Mouse (Mus musculus) kidney, postnatal 0 days (tissue): ENCODE measurements around the gene F830045P16Rik. TPM values are rescaled to one million over a fixed set of nuclear protein-coding genes. Genes with fewer than 3 reads are reported as not detected.

Source experiments
- ATAC-seq: fragments of 200-750 bp; cut with Nextera tagmentation; replicated peaks from 2 replicates; pipeline ENCODE4 v1.8.0; 2017; ENCODE audit warnings: low read depth, moderate number of reproducible peaks, moderate TSS enrichment, moderate library complexity; ENCODE audit not compliant: low FRiP score
- DNase-seq: peaks from one replicate; pipeline ENCODE4 v3.0.0-alpha.2; 2016; ENCODE audit warnings: low spot score
- H3K27ac ChIP-seq: fragments of 300-500 bp; sonication (generic); 2 replicates; pipeline ENCODE4 v1.5.1; 2014; ENCODE audit warnings: mild to moderate bottlenecking
- H3K27me3 ChIP-seq: fragments of 300-500 bp; sonication (generic); 2 replicates; pipeline ENCODE4 v1.6.1; 2014; ENCODE audit warnings: low read length, mixed read lengths; ENCODE audit not compliant: insufficient read depth
- H3K36me3 ChIP-seq: fragments of 300-500 bp; sonication (generic); 2 replicates; pipeline ENCODE4 v1.6.1; 2014; ENCODE audit warnings: low read length, mixed read lengths; ENCODE audit not compliant: insufficient read depth
- H3K4me1 ChIP-seq: fragments of 300-500 bp; sonication (generic); replicated peaks from 2 replicates; pipeline ENCODE4 v1.6.1; 2014; ENCODE audit warnings: antibody characterized with exemption, low read length, mixed read lengths; ENCODE audit not compliant: insufficient read depth
- H3K4me2 ChIP-seq: fragments of 300-500 bp; sonication (generic); 2 replicates; pipeline ENCODE4 v1.6.1; 2014; ENCODE audit warnings: mild to moderate bottlenecking, low read length, moderate library complexity, mixed read lengths
- H3K4me3 ChIP-seq: fragments of 300-500 bp; sonication (generic); replicated peaks from 2 replicates; pipeline ENCODE4 v1.5.1; 2014; ENCODE audit warnings: low read depth, low read length
- H3K9ac ChIP-seq: fragments of 300-500 bp; sonication (generic); 2 replicates; pipeline ENCODE4 v1.6.1; 2014; ENCODE audit warnings: low read depth, low read length
- H3K9me3 ChIP-seq: fragments of 300-500 bp; sonication (generic); replicated peaks from 2 replicates; pipeline ENCODE4 v1.6.1; 2016; ENCODE audit warnings: low read length, inconsistent platforms, mixed read lengths
- CTCF ChIP-seq: IDR thresholded peaks from 2 replicates; pipeline ENCODE4 v1.5.1; 2016; ENCODE audit warnings: antibody characterized with exemption, low read depth, mild to moderate bottlenecking, moderate library complexity
- WGBS: fragments of 180-500 bp; shearing (Covaris S2); extraction: QIAGEN DNeasy Blood & Tissue Kit; methylation state at CpG from one replicate; pipeline ENCODE4 v1.1.7; 2014; 5-methylcytosine and 5-hydroxymethylcytosine counted together
- polyA plus RNA-seq: library from polyadenylated mRNA; unstranded; fragments of >200 nt; fragmentation: Nextera tagmentation; extraction: Ambion mirVana; gene quantifications from 2 replicates; pipeline ENCODE4 v1.2.1, GENCODE M21; 2015

Gene F830045P16Rik
- not detected in 2 replicates for polyA plus RNA-seq

DNA sequence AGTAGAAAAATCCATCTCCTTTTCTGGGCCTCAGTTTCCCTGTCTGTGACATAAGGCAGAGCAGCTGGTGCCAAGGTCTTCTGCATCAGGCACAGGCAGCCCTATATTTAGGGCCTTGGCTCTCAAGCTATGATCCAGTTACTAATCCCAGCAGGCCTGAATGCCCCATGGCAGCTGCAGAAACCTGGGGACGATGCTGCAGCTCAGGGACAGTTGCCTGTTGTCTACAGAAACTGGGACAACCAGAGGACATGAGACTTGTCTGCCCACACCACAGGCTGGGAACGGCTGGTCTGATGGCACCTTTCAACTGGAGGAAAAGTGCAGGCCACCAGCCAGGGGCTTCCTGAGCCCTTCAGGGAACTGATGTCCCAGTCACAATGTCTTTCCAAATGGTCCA lies at the start of gene F830045P16Rik:
Gene F830045P16Rik, minus strand, starts transcription at position 226 of the 400 bp plus-strand sequence.
- Histone ChIP-seq H3K36me3 (no peaks in the 10 kb centered on the region), H3K9ac (no peak within 1 kb of the TSS), H3K4me1 (peaks cover 6% of the 10 kb centered on the region; the same call in 1 of the 2 replicates), H3K27me3 (no peaks in the 10 kb centered on the region), H3K4me3 (no peak within 1 kb of the TSS), H3K9me3 (no peaks in the 10 kb centered on the region), H3K4me2 (no peak within 1 kb of the TSS), H3K27ac (no peak within 1 kb of the TSS)
- DNase-seq (no peak), ATAC-seq (no peak)
- TF ChIP-seq CTCF = no peak
- WGBS = 63% methylated on average over 2 of the region's 2 CpGs

DNA sequence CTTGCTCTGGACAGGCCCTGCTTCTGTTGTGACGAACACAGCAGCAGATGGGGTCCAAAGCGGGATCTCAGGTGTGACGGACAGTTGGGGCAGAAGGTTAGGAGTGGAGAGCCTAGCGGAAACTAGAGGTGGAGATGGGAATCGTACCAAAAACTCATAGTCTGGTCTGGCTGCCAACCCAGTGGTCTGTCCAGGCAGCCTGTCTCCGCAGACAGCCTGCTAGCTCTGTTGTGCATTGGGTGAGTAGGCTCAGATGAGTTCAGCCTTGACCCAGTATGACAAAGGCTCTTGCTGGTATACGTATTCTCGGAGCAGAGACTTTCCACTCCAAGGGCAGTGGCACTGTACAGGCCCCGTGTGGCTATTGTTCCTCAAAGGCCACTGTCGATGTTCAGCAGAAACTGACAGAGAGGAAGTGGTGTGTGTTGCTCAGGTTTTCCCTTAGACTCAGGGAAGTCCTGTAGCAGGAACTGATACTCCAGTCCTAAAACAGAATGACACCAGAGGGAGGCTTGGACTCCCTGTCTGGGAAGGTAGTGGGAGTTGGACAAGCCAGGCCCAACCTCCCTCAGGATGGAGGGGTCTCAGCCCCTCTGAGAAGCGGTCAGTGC lies 49.6 kb upstream of the F830045P16Rik start:
- DNase-seq (no peak), ATAC-seq (no peak)
- H3K9me3 ChIP-seq = no peaks in the 10 kb centered on the region
- H3K27ac ChIP-seq = no peak overlapping the region
- H3K4me1 ChIP-seq = no peaks in the 10 kb centered on the region
- TF ChIP-seq CTCF = no peak
- H3K4me2 ChIP-seq = no peak overlapping the region
- H3K4me3 ChIP-seq = no peak overlapping the region
- H3K36me3 ChIP-seq = no peaks in the 10 kb centered on the region
- H3K27me3 ChIP-seq = no peaks in the 10 kb centered on the region
- no peak overlapping the region for H3K9ac ChIP-seq
- WGBS = 76% methylated on average over 11 of the region's 11 CpGs

- ATAC-seq = no peak
- no peaks in the 10 kb centered on the region for H3K4me1 ChIP-seq
- no peak overlapping the region for H3K9ac ChIP-seq
- TF ChIP-seq CTCF = no peak
- H3K9me3 ChIP-seq = no peaks in the 10 kb centered on the region
- H3K27me3 ChIP-seq = no peaks in the 10 kb centered on the region
- no peak for DNase-seq
- no peak overlapping the region for H3K27ac ChIP-seq
- 25% methylated on average over 1 of the region's 1 CpGs for WGBS
- H3K36me3 ChIP-seq = no peaks in the 10 kb centered on the region
- no peak overlapping the region for H3K4me2 ChIP-seq
- no peak overlapping the region for H3K4me3 ChIP-seq
Measured at GRCm38 (mm10) chr2:129584905-129585304, 48.5 kb upstream of the F830045P16Rik start.

- ATAC-seq (no peak; the same call in 1 of the 2 replicates), DNase-seq (peak; percentile 22)
- H3K27ac ChIP-seq = no peak overlapping the region
- no peak overlapping the region for H3K9ac ChIP-seq
- no peaks in the 10 kb centered on the region for H3K4me1 ChIP-seq
- H3K9me3 ChIP-seq = no peaks in the 10 kb centered on the region
- no peak overlapping the region for H3K4me2 ChIP-seq
- no peaks in the 10 kb centered on the region for H3K27me3 ChIP-seq
- 84% methylated on average over 4 of the region's 4 CpGs for WGBS
- TF ChIP-seq CTCF = no peak
- no peaks in the 10 kb centered on the region for H3K36me3 ChIP-seq
- no peak overlapping the region for H3K4me3 ChIP-seq
Measured at GRCm38 (mm10) chr2:129582261-129582660, 45.9 kb upstream of the F830045P16Rik start.

GRCm38 (mm10) chr2:129581826-129582225 lies 45.4 kb upstream of the F830045P16Rik start:
- TF ChIP-seq CTCF = no peak
- Histone ChIP-seq H3K4me1 (no peaks in the 10 kb centered on the region), H3K27me3 (no peaks in the 10 kb centered on the region), H3K27ac (no peak overlapping the region), H3K36me3 (no peaks in the 10 kb centered on the region), H3K4me2 (no peak overlapping the region), H3K4me3 (no peak overlapping the region), H3K9me3 (no peaks in the 10 kb centered on the region), H3K9ac (no peak overlapping the region)
- ATAC-seq (no peak; the same call in 1 of the 2 replicates), DNase-seq (peak; percentile 57)
- 36% methylated on average over 3 of the region's 3 CpGs for WGBS

- no peak overlapping the region for H3K9ac ChIP-seq
- no peak for TF ChIP-seq CTCF
- H3K36me3 ChIP-seq = no peaks in the 10 kb centered on the region
- H3K4me1 ChIP-seq = no peaks in the 10 kb centered on the region
- no peak overlapping the region for H3K4me3 ChIP-seq
- ATAC-seq (no peak), DNase-seq (no peak)
- 75% methylated on average over 4 of the region's 4 CpGs for WGBS
- no peak overlapping the region for H3K4me2 ChIP-seq
- no peaks in the 10 kb centered on the region for H3K9me3 ChIP-seq
- H3K27ac ChIP-seq = no peak overlapping the region
- H3K27me3 ChIP-seq = no peaks in the 10 kb centered on the region
Measured at GRCm38 (mm10) chr2:129580656-129581055, 44.3 kb upstream of the F830045P16Rik start.
